Mouse (Mus musculus) G1E (cell line): Measurements from ENCODE around the gene Usp5.

Source experiments
- CTCF ChIP-seq: IDR thresholded peaks from 2 replicates; pipeline ENCODE4 v1.5.1; 2012; ENCODE audit warnings: low read depth, low read length, inconsistent platforms, mixed read lengths
- GATA1 ChIP-seq: IDR thresholded peaks from 2 replicates; pipeline ENCODE4 v1.6.1; 2012; ENCODE audit warnings: borderline replicate concordance, low read length, inconsistent platforms, mixed read lengths
- GATA2 ChIP-seq: IDR thresholded peaks from 2 replicates; pipeline ENCODE4 v1.6.1; 2012; ENCODE audit warnings: low read depth, low read length, inconsistent platforms, borderline replicate concordance
- TAL1 ChIP-seq: conservative IDR thresholded peaks from 2 replicates; pipeline ENCODE4 v1.6.1; 2012; ENCODE audit warnings: low read depth, low read length, inconsistent platforms, mixed read lengths

DNA sequence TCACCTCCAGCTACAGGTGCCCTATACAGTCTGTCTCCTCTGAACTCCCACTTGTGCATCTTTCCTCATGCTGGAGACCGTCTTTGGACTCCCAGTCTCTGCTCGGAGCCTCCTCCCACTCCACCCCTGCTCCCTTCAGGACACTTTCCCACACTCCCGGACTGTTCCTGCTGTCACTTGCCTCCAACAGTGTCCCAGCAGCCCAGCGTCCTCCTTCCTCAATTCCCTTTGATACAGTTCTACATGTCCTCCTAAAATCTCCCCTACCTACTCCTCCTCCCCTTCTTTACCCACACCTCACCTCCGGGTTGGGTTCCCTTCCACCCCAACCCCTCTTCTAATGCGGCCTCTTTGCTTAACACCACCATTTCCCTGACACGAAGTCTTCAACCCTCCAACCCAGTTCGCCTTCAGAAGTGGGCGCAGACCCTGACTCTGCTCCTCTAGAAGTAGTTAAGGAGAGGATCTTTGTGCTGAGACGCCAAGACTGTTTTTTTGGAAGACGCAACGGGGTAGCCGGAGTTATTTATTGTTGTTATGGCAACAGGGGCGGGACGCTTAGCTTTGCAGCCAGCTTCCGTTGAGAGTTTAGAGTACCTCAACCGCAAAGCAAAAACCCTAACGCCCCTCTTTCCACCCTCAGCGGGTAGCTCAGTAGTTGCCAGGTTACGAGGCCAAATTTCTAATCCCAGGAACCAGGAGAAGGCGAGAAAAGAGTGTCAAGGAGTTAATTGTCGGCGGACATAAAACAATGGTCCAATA lies 49.9 kb downstream of the Usp5 start, which contains the start of gene Lrrc23:
- TF ChIP-seq TAL1 (no peak), CTCF (no peak), GATA1 (no peak), GATA2 (no peak)
